Mouse (Mus musculus) gastrocnemius, postnatal 10 days (tissue): ENCODE data around the gene Rdh19. TPM values are rescaled to one million over a fixed set of nuclear protein-coding genes. Genes with fewer than 3 reads are reported as not detected.
"Not testable (repeated sequence)": the region's sequence is repeated elsewhere in the genome, so short reads cannot be mapped to it uniquely, and the experiment has no call there.

Experiments used
- DNase-seq: peaks from one replicate; pipeline ENCODE4 v3.0.0; 2021; ENCODE audit warnings: mixed read lengths
- long read RNA-seq, 2 experiments: library from polyadenylated mRNA; stranded (forward); transcript quantifications; one replicate each; pipeline ENCODE4 v2.0.0; 2021
- total RNA-seq, 2 experiments: library from RNA; stranded (reverse); gene quantifications; 2 replicates each; pipeline ENCODE4 v1.2.3; 2021

The Rdh19 gene
- not detected for total RNA-seq
- long read RNA-seq, experiment 1 = 0 reads
- long read RNA-seq, experiment 2 = 0 reads

DNA sequence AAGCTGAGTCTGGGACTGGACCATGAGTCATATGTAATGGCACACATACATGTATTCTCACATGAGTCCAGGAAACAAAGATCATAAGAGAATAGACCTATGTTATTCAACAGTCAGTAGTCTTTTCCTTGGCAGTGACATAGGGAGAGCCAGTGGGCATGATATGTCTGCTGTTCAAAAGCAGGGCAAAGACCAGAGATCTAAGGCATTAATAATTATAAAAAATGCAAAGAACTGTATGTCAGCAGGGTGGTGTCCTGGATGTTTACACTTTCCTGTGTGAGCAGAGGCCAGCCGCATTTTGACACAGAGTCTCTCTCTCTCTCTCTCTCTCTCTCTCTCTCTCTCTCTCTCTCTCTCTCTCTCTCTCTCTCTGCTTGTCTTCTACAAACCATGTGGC, at the start of gene Rdh19:
TSS of gene Rdh19 (plus strand) at position 301 of the 400 bp plus-strand sequence.
- DNase-seq = no peak

DNA sequence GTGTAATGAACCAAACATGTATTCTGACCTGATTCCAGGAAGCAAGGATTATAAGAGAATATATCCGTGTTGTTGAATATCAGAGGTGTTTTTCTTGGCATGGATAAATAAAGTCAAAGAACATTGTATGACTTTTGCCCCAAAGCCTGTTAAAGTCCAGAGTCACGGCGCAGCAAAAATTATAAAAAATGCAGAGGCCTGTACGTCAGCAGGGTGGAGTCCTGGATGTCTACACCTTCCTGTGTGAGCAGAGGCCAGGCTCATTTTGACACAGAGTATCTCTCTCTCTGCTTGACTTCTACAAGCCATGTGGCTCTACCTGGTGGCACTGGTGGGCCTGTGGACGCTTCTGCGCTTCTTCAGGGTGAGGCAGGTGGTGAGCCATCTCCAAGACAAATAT, 48.8 kb upstream of the Rdh19 start, which contains the start of gene Rdh16:
TSS of gene Rdh16 (plus strand) at position 262 of the 400 bp plus-strand sequence.
- no peak for DNase-seq

DNA sequence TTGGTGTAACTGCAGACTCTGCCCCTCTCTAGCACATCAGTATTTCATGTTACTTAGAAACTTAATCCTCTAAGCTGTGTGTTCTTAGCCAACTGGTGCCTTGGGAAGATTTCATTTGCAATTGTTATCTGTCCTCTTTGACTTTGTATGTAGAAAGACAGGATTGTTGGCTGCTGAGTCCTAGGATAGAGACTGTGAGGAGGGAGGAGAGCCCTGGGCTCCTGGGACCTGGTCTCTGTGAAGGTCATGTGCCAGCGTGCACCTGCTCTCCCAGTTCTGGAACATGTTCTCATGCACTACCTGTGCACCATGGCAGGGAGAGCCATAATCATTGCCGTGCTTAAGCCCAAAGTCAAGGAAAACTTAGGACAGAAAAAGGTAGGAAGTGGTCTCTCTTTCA, 48.1 kb upstream of the Rdh19 start:
- no peak for DNase-seq

DNA sequence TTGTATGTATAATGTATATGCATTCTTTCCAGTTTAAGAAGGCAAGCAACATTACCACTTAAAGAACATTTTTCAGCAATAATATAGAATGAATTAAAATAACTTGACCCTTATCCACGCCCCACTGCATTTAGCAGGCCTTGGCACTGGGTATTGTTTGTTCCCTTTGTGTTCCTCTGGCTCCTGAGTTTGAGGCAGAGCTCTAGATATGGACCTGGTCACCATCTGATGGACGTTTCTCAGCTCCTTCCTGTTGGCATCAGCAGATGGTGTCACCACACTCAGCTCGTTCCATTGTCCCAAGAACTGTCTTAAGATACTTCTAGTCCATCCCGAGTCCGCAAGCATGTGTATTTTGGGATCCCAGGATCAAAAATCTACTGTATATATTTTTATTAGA, 47.5 kb upstream of the Rdh19 start:
- DNase-seq = no peak

DNA sequence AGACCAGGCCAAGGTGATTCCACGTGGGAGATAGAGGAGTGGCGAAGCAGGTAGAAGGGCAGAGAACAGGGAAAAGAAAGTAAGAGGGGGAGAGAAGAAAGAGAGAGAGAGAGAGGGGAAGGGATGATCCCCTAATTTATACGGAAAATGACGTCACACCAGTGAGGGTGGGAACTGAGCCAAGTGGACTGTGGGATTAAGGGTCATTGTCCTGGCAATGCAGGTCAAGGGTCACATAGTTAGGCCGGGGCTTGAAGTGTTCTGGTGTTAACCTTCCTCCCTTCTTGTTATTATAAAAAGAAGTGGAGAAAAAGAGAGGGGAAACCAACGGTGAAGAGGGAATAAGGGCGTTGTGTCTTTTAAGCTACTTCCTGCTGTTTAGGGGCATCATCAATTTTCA, 45.3 kb upstream of the Rdh19 start:
- no peak for DNase-seq

DNA sequence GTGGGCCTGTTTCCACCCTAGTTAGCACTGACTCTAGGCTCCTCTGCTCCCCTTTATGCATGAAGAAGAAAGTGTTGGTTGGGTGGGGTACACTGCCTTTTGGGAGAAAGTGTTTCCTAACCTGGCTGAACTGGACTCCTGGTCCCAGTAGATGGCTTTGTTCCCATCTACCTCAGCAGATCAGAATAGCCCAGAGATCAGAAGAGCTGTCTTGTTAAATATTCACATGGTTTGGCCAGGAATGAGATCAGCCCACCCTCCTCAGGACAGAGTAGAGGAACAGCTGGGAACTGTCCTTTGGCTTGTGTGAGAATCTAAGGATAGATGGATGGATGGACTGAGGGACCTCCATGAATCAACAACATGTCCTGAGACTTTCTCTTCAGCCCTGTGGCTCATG, 33.8 kb upstream of the Rdh19 start:
- no peak for DNase-seq

DNA sequence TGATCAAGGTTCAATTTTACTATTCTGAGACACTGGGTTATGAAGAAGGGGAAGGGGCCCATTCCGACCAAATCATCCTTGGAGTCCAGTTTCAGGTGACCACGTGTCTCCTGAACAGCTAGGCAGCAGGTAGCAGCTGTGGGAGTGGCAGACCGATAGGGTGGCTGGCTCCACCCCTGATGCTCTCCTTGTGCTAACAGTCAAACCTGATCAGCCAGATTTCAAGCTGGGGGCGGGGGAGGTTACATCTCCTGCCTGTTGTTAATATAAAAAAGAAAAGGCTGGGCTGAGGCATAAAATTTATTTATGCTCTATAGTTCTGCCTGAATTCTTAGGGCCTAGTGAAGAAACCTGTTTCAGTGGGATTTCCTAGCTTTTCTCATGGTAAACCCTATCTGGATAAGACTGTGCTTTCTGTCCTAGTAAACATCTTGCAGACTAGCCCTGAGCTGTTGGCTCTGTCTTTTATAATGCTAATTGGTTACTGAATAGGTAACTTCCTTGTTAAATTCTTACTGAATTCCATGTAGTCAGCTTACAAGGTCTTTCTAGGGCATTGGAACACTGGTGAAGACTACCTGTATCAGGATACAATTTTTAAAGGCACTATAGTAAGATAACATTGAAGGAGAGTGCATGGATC, 32.3 kb upstream of the Rdh19 start:
- not testable (repeated sequence) for DNase-seq

DNA sequence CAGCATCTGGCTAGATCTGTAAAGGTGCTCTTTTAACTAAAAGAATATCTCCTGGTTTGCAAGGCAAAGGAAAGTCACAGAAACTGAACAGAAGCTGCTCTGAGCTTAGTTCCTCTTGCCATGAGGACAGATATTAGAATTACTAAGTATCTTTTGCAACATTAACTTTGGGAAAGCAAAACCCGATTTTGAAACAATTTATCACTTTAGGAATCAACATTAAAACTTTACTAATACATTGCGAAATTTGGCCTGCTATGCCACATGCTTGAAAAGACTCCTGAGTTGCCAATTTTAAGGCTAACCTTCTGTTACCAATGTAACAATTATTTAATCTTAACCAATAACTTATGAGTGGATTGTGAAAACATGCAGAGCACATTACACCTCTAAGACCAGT, 27.9 kb upstream of the Rdh19 start:
- not testable (repeated sequence) for DNase-seq

DNA sequence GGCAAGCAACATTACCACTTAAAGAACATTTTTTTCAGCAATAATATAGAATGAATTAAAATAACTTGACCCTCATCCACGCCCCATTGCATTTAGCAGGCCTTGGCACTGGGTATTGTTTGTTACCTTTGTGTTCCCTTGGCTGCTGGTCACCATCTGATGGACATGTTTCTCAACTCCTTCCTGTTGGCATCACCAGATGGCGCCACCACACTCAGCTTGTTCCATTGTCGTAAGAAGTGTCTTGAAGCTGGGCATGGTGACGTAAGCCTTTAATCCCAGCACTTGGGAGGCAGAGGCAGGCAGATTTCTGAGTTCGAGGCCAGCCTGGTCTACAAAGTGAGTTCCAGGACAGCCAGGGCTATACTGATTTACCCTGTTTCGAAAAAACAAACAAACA, 24.3 kb upstream of the Rdh19 start:
- no peak for DNase-seq

DNA sequence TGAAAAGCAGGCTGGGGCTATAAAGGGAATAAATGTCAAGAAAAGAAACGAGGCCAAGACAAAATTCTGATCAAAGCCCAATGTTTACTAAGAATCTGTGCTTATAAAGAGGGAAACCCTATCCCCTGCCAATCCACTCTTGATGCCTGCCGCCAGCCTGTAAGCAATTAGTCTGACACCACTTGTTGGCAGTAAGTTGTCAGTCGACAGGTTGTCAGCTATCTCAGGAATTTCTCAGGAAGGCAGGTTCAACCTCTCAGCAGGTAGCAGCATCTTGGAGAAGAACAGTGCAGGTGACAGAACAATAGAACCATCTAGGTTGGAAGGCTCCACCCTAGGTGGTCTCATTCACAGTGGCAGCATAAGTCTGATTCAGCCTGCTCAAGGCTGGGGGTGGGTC, 20.6 kb upstream of the Rdh19 start:
- DNase-seq = no peak

DNA sequence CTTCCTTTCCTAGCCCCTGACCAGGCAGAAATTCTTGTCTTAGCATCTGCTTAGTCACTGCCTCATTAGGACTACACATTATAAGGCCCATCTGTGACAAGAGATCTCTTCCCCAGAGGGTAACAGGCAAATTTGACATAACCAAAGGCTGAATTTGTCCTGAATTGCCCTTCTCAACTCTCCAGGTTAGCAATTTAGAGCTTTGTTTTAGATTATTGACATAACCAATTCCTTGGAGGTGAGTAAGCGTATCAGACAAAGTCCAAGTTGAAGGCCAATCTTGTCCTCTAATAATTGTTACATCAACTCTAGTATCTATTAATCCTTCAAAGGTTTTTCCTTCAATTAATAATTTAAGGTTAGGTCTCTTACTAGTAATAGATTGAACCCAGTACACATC, 15.5 kb upstream of the Rdh19 start:
- DNase-seq = not testable (repeated sequence)

DNA sequence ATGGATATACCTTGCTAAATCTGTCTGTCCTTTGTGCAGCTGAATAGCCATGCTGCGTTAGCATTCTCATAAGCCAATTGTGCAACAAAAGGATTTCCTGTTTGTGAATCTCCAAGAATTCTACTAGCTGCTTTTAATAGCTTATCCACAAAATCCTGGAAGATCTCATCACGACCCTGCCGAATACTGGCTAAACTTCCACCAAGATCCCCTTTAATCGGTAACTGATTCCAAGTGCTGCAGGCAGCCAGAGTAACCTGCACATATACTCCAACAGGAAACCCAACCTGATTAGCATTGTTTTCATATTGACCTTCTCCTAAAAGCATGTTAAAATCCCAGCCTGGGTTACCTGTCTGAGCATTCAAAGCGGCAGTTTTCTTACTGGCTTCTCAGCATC, 14.4 kb upstream of the Rdh19 start:
- no peak for DNase-seq

DNA sequence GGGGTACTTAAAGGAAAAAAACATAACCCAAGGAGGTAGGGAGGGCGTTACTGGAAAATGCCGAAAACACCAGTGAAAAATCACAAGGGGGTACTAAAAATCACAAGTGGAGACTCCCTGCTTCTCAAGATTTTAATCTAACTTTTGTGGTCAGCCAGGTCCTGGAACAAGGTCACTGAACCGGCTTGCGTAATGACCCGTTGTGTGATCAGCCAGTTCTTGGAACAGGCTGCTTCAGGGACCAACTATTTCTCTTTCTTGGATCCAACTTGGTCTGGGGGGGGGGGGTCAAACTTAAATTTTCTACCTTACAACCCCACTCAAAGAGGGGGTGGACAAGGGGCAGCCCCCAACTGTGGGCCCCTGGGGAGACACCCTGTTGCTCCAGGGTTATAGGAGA, 11.9 kb upstream of the Rdh19 start:
- not testable (repeated sequence) for DNase-seq

DNA sequence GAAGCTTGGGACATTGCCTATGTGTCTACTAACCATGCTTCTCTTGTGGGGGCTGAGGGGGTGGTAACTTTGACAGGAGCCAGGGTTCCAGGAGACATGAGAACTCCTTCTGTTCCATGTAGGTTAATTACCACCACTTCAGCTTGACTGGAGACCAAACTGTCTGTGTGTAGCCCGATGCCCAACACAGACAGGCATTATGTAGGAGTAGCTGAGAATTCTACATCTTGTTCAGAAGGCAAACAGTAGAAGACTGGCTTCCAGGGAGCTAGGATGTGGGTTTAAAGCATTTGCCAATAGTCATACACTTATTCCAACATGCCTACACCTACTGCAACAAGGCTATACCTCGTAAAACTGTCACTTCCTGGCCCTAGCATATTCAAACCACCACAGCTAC, 11.2 kb upstream of the Rdh19 start:
- no peak for DNase-seq

DNA sequence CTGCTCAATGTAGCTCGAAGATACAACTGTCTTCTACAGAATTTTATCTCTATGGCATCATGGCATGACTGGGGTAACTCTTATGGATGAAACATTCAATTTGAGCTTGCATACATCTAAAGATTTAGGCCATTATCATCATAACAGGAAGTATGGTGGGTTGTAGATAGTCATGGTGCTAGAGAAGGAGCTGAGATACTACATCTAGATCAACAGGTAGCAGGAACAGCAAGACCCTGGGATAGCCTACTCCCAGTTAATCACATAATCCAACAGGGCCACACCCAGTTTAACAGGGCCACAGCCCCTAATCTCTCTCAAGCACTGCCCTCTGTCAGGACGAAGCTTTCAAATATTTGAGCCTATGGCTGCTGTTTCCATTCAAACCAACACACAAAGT, 9.0 kb upstream of the Rdh19 start:
- DNase-seq = no peak

DNA sequence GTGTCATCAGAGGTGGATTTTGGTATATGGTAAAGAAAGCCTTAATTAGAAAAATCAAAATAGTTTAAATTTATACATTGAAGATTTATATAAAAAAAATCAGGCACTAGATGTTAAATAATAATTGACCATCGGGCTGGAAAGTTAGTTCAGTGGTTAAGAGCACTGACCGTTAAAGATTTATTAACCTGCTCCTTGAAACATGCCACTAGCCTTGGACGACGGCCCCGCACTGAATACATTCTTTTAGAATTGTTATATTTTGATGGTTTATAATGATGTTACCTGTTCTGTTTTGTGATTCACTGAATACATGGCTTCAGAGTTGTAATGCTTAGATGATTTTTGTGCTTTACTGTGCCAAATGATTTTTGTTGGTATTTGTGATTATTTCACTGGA, 3.8 kb upstream of the Rdh19 start:
- not testable (repeated sequence) for DNase-seq

DNA sequence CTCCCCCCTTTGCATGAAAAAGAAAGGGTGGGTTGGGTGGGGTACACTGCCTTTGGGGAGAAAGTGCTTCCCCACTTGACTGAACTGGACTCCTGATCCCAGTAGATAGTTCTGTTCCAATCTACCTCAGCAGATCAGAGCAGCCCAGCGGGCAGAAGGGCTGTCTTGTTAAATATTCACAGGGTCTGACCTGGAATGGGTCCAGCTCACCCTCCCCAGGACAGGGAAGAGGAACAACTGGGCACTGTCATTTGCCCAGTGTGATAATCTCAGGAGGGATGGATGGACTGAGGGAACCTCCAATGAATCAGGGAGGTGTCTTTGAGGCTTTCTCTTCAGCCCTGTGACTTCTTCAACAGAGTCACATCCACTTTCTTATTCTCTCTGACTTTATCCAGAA, 1.6 kb upstream of the Rdh19 start:
- DNase-seq = no peak

DNA sequence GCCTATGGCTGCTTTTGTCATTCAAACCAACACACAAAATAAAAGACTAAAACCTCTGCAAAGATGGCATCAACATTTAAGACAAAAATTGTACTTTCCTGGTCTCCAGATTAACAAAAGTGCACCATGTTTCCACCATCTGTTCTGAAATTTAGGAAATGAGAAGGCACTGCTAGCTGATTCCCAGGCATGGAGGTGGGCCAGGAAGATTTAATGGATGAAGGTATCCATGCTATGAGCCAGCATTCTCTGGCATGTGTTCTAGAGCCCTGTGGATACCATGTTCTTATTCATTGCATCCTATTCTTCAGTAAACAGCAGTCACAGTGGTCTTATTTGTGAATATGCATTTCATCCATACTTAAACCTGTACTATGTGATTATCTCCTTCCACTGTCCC, 6.6 kb downstream of the Rdh19 start:
- DNase-seq = no peak

DNA sequence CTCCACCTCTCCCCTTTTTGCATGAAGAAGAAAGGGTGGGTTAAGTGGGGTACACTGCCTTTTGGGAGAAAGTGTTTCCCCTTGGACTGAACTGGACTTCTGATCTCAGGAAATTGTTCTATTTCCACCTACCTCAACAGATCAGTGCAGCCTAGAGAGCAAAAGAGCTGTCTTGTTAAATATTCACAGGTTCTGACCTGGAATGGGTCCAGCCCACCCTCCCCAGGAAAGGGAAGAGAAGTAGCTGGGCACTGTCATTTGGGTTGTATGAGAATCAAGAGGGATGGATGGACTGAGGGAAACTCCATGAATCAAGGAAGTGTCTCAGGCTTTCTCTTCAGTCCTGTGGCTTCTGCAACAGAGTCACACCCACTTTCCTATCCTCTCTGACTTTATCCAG, 15.2 kb downstream of the Rdh19 start:
- DNase-seq = no peak

DNA sequence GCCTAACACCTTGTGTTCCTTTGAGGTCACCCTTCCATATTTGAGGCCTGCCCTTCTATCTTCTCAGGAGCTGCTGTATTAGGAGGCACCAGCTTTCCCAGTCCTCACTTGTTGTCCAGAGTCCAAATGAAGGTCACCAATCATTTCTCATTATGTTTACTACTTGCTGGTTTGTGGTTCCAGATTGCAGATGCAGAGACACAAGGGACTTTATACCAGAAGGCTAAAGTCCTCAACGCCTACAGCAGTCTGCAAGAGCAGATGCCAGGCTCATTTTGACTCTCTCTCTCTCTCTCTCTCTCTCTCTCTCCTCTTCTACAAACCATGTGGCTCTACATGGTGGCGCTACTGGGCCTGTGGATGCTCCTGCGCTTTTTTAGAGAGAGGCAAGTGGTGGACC, 16.5 kb downstream of the Rdh19 start, which contains the start of gene Rdh16f2:
TSS of gene Rdh16f2 (plus strand) at position 243 of the 400 bp plus-strand sequence.
- DNase-seq = no peak

DNA sequence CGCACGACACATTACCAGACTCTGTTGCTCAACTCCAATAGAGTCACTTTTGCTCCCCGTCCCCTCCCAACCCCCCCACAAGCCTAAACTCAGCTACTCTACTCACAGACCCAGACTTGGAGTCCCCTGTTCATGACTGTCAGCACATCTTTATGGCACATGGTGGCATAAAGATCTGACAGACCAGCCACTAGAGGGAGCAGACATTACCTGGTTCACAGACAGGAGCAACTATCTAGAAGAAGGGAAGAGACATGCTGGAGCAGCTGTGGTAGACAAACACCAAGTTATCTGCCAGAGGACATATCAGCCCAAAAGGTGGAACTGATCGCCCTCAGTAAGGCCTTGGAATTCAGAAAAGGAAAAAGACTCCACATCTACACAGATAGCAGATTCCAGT, 22.8 kb downstream of the Rdh19 start:
- no peak for DNase-seq

DNA sequence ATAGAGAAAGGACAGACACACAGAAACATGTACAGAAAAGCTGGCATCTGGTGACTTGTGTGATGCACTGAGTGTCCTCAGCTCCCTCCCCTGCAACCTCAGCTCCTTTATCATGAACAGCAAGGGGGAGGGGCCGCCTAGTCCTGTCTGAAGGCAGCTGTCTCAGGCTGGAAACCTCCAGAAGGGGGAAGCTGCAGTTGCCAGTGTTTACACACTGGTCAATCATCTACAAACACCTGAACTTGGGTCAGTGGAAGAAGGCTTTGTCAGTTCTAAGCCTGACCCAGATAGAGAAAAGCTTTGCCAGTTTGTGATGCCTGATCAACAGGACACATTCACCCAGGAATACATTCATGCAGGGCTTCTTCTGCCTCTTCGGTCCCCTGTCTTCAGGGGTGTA, 28.0 kb downstream of the Rdh19 start:
- DNase-seq = no peak

DNA sequence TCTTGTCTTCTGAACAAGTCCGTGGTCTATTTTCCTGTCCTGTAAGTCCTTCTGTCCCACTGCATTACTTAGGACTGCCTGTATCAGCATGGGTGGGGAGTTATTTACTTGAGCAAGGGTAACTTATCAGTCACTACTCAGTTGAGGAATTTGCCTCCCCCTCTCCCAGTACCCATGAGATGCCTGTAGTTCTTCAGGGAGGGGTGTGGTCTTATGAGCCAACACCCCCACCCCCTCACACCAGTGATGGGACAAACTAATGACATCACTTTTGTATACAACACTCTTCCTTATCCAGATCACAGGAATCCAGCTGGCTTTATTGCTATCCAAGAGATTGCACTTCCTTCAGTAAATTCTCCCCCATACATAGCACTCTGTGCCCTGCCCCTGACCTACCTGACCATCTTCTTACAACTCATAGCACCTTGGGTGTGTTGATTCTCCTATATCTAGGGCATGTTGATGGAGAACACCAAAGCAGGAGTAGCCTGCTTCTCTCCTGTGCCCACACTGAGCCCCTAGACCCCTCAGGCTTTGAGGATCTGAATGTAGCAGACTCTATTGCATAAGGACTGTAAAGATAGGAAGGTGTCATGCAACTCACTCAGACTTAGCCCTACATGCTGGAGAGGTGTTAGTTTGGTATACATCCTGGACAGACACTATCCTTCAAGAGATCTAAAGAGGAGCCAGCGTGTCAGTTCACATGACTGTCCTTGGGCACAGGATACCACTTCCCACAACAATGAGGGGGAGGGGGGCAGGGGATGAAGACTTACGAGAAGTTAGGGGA, 28.7 kb downstream of the Rdh19 start:
- no peak for DNase-seq

DNA sequence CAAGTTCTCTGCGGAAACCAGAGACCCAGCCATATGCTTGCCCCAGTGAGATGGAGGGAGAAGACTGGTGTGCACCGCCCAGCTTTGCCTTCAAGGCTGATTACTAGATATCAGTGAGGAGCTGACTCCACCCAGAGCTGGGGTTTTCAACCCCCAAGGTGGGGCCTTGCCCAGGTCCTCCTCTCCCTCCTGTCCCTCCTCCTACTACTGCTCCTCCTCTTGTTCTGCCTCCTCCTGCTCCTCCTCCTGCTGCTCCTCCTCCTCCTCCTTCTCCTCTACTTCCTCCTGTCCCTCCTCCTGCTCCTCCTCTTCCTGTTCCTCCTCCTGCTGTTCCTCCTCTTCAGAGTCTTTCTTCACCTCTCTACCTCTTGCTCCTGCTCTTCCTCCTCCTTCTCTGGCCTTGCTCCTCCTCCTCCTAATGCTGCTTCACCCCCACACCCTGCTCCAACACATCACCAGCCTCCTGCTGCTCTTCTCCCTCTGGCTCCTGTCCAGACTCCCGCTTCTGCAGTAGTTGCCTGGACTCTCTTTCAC, 29.5 kb downstream of the Rdh19 start:
- no peak for DNase-seq
